Mouse (Mus musculus) mature B cell (primary cell): Measurements from ENCODE around the gene Rims3.

Source experiments
- in situ Hi-C: fragments of 300-500 bp; cut with MboI; formaldehyde crosslinking; loops from 2 replicates; pipeline ENCODE4 v1.14.3; 2019

The Rims3 gene

DNA sequence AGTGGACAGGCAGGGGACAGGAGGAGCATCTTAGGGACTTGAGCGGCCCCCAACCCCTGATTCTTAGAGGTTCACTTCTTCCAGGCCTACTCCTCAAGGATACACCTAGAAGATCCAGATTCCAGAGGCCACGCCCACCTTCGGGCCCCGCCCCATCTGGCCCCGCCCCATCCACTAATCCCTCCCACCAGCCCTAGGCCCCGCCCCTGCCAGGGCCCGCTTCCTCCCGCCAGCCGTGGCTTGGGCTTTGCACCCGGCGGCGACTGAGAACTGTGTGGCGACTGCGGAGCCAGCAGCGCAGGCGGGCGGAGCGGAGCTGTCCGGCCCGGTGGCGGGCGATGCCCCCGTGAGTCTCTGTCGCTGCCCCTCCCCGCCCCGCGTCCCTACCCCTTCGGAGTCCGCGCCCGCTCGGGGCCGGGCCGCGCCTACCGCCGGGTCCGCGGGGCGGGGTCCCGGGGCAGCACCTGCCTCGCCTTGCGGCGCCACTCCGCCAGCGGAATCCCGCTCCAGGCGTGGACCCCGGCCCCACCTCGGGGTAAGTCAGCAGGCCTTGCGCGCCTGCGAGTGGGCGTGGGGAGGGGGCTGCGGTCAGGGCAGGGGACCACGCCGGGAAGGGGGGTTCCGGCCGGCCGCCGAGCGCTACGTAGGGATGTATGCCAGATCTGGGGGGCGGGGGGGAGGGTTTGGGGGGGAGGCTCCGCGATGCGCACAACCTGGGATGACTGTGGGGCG, at the start of gene Rims3:
Gene Rims3, plus strand, starts transcription at position 229 of the 732 bp plus-strand sequence.
- in situ Hi-C loops: no loop called here

DNA sequence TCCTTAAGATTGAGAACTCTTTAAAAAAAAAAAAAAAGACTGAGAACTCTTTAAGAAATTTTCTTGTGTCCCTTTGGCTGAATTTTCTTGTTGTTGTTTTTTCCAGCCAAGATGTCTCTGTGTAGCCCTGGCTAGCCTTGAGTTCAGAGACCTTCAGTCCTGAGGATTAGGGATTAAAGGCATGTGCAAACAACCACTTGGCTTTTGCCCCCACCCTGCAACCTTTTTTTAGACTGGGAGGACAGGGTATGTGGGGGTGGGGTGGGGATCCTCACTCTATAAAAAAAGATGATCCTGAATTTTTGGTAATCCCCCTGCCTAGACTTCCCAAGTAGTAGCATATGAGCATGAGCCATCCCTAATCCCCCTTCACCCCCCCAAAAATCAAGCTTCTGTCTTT, 48.8 kb upstream of the Rims3 start:
- in situ Hi-C loops: no loop called here

DNA sequence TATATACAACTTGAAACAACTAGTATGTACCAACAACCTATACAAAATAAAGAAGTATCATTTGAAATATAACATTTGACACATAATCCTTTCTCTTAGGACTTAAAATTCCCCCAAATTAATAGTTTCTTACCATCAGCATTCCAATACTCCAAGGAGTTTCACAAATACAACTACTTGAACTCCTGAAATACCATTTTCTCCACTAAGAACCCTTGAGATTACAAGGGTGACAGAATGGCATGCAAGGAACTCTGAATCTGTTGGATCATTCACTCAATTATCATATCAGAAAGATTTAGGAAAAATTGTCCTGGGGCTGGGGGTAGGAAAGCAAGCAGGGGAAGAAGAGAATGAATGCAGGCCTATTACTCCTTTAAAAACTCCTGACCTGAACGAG, 40.9 kb upstream of the Rims3 start:
- in situ Hi-C loops: no loop called here

DNA sequence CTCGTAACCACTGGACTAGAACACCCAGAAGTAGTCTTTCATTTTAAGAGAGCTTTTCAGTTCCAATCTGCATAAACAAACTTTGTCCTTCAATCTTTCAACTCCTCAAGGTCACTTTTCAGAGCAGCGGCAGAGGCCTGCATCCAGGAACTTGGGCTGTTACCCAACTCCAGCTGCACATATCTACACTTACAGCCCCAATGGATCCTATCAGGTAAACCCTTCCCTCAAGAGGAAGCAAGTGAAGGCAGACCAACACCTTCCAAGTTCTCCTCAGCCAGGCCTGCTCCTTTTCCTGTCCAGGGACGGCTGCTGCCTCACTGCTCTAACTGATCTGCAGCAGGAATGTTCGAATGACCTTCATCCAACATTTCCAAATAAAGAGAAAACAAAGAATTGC, 40.4 kb upstream of the Rims3 start:
- in situ Hi-C loops: no loop called here

DNA sequence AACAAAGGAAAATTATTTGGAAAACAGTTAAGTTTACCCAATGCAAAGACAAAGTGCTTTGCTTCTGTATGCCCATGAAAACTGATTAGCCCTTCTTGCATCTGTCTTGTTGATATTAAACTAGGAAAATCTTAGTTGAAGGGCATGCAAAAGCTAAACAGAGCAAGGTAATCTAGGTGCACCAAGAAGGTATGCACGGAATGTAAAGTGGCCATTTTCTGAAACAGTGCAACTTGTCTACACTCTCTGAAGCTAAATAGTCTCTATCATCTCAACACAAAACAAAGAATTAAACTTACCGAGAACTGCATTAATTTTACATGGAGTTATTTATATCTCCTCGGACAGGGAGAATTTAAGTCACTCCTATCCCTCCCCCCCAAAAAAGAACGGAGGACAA, 39.5 kb upstream of the Rims3 start:
- in situ Hi-C loops: no loop called here

DNA sequence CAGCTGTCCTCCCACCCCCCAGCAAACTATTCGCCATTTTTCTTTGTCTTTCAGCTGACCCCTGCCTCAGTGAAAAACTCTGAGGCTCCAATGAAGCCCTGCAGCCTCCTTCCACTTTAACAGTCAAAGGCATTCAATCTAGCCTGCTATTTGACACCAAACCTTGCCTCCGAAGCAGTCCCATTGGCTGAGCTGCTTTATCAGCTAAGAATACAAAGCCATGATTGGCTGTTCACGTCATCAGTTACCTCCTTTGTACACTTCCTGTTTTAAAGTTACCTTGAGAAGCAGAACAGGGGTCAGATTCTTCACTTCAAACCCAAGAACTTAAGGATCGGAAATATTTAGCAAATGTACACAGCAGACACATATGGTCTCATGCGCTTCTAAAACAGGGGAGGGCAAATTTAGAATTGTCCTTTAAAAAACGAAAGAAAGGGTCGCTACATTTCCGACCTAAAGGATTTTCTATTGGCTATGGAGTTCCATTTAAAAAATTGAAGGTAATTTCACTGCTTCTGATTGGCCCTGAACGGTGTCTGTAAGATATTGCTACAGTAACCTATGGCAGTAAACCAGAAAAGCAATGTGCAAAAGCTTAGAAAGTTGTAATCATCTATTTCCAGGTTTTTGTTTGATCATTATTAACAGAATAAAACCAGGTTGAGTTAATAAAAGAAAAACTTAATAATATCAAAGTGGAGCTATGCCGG, 38.8 kb upstream of the Rims3 start:
- in situ Hi-C loops: no loop called here

DNA sequence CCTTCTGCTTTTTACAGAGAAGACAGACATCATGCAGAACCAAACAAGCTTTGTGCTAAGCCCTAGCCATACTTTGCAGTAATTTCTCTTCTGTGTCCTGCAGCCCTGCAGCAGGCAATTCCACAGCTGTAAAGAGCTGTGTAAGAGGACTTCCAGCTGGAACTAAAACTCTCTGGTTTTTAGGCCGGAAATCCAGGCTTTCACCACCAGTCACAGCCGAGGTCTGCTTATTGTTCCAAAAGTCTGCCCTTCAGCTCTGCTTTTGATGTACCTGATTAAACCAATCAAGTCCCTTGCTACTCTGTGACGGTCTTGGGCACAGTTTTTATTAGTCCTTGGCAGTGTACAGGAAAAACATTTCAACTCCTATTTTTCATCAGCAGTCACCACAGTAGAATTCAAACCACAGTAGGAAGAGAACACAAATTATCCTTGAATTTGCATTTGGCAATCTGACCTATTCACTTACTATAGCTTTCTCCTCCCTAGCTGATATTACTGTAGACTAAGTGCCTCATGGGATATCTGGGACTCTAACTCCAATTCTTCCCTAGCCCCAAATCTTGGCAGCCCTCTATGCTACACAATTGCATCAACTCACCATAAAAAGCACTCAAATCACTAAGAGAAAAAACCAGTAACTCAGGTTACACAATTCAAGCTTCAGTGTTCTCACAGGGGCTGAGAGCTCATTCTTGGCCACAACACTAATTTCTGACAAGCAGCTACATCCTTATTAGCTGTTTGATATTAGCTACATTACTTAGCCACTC, 37.4 kb upstream of the Rims3 start:
- in situ Hi-C loops: no loop called here

DNA sequence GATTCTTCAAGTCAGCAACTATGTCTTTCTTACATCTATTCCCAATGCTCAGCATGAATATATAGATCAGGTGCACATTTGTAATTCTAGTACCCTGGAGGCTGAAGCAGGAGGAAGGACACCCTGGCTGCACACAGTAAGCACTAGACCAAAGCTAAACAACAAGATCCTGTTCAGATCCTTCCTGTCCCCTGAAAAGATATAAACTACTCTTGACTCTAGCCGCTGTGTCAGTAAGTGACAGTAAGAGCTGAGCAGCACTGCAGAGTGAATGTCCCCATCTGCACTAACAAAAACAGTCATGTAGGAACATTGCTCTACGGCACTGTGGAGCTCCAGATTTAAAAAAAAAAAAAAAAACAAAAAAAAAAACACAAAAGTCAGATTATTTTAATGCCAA, 36.7 kb upstream of the Rims3 start:
- in situ Hi-C loops: no loop called here

DNA sequence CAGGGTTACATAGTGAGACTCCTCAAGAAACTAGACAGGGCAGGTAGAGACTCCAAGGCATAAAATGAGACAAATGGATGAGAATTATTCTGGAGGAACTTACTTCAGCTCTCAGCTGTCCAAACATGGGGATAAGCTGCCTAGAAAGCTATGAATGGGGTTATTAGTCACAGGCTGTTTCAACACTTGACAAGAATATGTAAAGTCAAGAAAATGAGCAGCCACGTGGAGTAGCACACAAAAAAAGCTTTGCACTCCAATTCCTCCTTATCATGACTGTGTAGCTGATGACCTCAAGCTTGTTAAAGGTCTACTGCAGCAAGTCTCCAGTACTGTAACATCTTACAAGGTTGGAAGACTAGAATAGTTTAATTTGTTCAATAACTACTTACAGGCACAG, 35.3 kb upstream of the Rims3 start:
- in situ Hi-C loops: no loop called here

DNA sequence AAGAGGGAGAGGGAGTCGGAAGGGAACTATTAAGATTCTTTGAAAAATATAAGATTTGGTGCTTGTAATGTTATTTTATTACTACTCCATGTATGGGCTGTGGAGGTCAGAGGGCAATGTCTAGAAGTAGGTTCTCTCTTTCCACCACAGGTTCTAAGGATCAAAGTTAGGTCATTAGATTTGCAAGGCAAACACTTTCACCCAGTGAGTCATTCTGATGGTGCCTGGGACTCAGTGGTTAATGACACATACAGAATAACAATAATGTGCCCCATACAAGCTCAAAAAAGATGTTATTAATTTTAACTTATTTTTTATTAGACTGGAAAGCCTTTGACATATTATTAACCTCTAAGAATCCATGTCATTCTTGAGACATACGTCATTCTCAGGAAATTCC, 34.7 kb upstream of the Rims3 start:
- in situ Hi-C loops: no loop called here

DNA sequence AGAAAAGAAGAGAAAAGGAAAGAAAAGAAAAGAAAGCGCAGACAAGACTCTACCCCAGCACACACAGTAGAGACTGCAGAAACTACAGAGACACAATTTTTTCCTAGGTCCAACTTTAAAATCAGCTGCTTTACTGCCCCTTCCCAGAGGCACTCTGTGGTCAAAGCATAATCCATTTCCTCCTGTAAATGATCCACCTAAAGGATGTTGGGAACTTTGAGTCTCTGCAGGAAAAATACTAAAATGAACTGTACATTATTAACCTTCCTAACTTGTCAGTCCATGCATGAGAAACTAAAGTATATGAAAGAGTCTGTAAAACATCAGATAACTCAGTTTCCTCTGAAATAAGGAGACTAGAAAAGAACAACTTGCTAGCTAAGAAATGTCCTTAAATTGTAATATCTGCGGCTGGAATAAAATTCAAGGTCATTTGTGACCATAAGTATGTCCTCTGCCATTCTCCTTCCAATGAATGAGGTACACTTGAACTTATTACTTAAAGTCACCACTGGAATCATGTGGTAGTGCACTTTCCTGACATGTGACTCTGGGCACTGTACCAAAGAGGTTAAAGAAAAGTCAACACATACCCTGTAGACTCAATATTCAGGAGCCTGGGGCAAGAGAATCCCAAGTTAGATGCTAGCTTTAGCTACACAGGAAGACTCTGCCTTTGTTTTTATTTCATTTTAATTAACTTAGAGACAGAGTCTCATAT, 32.3 kb upstream of the Rims3 start:
- in situ Hi-C loops: no loop called here

DNA sequence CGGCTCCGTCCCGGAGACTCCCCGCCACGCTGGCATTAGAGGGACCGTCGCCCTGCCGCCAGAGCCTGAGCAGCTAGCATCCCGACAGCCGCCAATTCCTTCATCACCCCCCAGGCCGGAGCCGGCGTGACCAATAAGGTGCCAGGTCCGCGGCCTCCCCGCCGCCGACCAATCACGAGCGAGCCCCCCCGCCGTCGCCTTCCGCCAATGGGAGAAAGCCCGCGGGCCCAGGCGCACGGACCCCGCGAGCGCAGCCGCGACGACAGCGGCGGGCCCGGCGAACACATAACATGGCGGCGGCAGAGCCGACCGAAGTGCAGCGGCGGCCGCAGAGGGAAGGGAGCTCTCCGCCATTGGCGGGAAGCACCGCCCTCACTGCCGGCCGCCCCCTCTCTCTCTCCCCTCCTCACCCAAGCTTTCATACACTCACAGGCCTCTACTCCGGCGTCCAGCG, 29.5 kb upstream of the Rims3 start:
- in situ Hi-C loops: no loop called here

DNA sequence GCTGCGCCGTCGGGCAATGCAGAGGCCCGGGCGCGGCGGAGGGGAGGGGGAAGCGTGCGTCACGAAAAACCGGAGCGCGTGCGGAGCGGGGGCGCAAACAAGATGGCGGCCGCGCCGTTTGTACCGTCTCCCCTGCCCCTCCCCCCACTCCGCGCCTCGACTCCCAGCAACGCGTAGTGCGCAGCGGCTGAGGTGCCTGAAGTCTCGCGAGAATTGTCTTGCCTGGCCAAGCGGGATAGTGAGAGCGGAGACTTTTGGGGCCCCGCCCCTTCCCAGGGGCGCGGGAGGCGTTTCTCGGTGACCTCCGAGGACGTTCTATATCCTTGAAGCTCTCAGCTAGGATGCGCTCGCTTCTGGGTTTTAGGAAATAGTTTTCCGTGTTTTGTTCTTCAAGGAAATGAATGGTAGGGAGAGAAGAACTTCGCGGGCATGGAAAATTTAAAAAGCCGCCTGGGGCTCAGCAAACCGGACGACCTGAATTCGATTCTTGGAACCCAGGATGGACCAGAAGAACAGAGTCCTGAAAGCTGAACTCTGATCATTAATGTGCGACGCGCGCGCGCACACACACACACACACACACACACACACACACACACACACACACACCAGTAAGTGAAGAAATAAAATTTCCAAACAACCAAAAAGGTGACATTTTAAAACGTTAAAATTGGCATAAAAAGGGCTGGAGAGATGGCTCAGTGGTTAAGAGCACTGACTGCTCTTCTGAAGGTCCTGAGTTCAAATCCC, 28.9 kb upstream of the Rims3 start:
- in situ Hi-C loops: no loop called here

DNA sequence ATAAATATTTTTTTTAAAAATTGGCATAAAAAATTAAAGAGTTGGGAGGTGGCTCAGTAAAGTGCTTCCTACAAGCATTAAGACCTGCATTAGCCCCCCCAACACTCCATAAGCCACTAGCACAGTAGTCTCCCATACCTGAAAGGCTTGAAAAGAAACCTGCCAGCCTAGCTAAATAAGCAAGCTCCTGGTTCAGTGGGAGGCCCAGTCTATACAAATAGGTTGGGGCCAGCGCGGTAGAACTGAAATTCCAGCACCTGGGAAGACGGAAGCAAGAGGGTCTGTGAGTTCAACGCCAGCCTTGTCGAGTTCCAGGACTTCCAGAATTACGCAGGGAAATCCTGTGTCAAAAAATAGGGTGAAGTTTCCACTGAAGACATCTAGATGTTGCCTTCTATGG, 28.2 kb upstream of the Rims3 start:
- in situ Hi-C loops: no loop called here

DNA sequence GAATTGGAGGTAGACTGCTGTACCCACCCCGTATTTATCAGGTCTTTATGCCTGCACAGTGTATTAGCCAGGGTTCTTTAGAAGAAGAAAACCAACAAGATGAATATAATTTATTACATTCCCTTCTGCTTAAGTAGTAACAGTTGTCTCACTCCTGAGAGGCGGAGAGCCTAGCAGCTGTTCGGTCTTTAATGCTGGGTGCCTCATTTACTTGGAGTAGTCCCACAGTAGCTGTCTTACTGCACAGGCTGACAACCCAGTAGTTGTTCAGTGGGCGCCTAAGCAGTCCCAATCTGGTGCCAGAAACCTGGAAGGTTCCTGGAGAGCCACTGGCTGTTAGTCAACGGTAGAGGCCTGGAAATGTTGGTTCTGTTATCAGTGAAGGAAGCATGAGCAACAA, 23.8 kb upstream of the Rims3 start:
- in situ Hi-C loops: no loop called here

DNA sequence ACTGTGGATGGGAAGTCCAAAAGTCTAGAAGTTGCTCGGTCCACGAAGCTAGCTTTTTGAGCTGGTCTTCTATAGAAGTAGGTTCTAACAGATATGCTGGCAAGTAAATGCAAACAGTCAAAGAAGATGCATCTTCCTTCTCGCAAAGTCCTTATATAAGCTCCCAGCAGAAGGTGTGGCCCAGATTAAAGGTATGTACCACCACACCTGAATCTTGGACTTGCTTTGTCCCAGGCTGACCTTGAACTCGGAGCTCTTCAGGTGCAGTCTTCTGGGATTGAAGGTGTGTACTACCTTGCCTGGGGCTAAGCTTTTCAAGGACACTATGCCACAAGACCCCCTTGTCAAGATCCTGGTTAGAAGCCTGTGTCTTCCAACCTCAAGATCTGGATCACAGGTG, 23.1 kb upstream of the Rims3 start, which contains the start of gene Nfyc:
Gene Nfyc, minus strand, starts transcription at position 101 of the 400 bp plus-strand sequence.
- in situ Hi-C loops: no loop called here

DNA sequence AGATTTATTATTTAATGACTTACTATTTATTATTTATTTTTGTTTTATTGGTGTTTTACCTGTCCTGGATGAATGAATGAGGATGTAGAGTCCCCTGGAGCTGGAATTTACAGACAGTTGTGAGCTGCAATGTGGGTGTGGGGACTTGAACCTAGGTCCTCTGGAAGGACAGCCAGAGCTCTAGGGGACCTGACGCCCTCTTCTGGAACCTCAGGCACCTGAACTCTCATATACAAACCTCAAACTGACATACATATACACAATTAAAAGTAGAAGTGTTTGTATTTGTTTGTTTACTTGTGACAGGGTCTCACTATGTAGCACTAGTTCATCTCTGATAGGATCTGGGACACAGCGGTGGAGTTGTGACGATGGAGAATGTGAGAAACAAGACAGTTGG, 13.3 kb upstream of the Rims3 start:
- in situ Hi-C loops: no loop called here

DNA sequence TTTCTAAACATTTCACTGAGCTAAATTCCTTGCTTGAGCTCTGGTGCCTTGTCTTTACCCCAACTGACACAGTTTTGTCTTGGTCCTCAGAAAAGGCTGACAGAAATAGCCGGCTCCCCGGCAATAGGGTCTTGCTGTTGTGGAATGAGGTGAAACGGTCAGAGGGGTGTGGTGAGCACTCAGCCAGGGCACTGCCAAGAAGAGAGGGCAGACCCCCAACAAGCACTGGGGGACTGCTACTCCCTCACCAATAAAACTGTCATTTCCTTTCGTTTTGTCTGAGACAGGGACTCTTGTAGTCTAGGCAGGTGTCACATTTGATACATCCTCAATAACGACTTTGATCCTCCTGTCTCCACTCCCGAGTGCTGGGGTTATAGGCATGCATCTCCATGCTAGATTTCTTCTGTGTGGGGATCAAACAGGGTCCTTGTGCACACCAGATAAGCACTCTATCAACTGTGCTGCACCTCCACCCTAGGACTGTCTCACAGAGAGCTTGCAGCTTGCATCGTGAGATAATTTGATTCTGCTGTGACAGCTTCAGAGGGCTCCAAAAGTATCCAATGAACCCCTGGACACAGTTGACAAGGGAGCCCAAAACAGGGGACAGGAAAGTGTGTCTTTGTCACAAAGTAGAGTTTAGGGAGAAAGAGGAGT, 10.1 kb upstream of the Rims3 start:
- in situ Hi-C loops: no loop called here

DNA sequence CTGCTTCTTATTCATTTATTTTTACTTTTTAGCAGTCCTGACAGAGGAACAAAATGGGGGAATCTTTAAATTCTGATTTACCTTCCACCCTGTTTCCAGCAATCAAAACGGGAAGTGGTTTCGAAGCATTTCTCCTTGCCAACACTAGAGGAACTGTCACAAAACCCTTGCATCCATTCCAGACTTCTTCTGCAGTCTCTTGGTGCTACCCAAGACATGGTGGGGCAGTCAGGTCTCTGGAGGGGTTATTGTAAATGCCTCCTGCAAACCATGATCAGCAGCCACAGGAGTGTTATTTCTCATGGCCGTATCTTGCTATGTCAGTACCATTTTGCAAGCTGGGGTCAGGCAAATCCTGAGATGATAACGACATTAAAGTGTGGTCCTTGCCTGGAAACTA, 9.5 kb upstream of the Rims3 start:
- in situ Hi-C loops: no loop called here

DNA sequence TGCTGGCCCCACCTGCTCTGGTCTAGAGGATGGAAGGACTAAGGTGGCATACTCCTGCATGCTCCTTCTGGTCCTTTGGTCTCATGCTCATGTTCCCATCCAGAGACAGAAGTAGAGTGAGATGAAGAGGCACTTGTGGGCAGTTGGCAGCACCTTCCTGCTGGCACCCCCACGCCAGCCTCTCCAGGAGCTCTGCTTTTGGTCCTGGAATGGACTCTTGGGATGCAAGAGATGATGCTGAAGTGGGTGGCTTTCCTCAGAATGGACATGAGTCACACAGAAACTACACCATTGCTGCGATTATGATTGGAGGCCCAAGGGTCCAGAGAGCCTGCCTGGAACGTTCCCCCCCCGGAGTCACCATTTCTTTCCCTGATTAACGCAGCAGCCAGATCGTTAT, 5.7 kb upstream of the Rims3 start:
- in situ Hi-C loops: no loop called here

DNA sequence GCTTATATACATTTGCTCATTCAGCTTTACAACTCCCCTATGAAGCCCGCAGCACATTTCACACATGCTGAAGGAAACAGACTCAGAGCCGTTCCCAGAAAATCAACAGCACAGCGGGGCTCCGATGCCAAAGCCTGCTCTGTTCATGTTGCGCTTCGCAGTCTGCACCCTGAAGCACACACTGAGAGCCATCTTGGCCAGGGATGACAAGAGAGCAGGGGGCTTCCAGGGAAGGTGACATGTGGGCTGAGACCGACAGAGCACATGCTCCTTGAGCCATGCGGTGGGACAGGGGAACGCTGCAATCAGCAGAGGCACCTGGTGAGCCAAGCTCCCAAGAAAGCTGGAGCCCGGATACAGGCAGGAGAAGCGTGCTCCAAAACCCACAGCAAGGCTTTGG, 5.2 kb upstream of the Rims3 start:
- in situ Hi-C loops: no loop called here
